ENCODE assay signal across 12 mouse cellular contexts in the genomic region with DNA sequence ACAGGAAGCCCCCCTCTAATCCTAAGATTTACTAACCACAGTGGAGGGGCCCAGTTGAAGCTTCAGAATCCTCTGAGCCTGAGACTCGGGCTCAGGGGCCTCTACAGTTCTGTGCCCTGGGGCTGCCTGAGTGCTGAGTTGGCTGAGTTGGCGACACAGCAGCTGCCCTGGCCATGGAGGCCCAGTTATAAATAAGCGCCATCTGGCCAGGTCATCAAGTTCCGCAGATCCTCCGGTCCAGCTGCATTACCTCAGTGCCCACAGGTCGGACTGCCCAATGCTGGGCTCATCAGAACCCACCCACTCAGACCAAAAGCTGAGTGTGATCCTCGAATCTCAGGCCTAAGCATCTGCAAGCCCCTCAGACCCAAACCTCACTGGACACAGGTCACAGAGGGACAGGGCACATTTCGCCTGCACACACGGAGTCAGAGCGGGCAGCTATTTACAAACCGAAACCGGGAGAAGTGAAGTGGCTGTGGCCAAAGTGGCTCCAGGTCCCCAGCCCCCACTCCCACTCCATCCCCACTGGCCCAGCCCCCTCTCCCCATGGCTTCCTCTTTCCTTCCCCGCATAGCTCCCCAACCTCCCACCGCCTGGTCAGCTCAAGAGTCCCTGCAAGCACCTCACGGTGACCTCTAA. TPM values are rescaled to one million over a fixed set of nuclear protein-coding genes. Genes with fewer than 3 reads are reported as not detected.
A peak's percentile ranks its signal among the peaks of the same experiment; 100 is the strongest.
DNase-seq lines count a peak whose midpoint lies in the region; TF ChIP-seq lines count a peak whose summit lies in the region.
"Had no signal": no experiment of that assay in that cellular context is flagged by ENCODE, and none has a peak within 500 bp of the region (broad histone marks: within the 10 kb centered on the region; RNA-seq: fewer than 3 reads in every experiment).

No protein-coding gene starts in this region.

- H3K27ac ChIP-seq in layer of hippocampus, adult 2 months = peak overlapping the region; percentile 68
- peak overlapping the region; percentile 100 for H3K27ac ChIP-seq in macrophage
- H3K27ac ChIP-seq: hindbrain, postnatal 0 days had no signal

- H3K4me3 ChIP-seq in layer of hippocampus, adult 2 months = no peak overlapping the region
- H3K4me3 ChIP-seq in macrophage (ENCODE audit: inconsistent target) = peak overlapping the region; percentile 32

- no peak for TF ChIP-seq CTCF in layer of hippocampus, adult 2 months (conservative IDR thresholded peaks at IDR 0.05)

- DNase-seq in layer of hippocampus, adult 2 months (ENCODE audit: low spot score in 2 of 2) = no peak
- no peak for DNase-seq in layer of hippocampus, postnatal 10 days (ENCODE audit: low spot score in 2 of 2)
- DNase-seq in brain, adult 2 months (ENCODE audit: low read depth, low spot score) = peak; percentile 46
- DNase-seq in gastrocnemius, adult 8-10 months (ENCODE audit: low spot score in 2 of 2) = peak; percentile 63 to 78
- no peak for DNase-seq in urinary bladder, postnatal 25 days (ENCODE audit: low spot score)
- no peak for DNase-seq in spleen, adult 18-20 months
- no peak for DNase-seq in yolk sac, embryonic 10.5 days (ENCODE audit: low spot score)
- DNase-seq: cerebellum, adult 9-10 months; lung, embryonic 14.5 days; right cerebral cortex, adult 18-20 months had no signal

- WGBS in macrophage (ENCODE audit: missing documents) = 6% methylated on average over 15 of the region's 15 CpGs

- H3K79me2 ChIP-seq in macrophage (ENCODE audit: inconsistent target) = peaks cover 87% of the 10 kb centered on the region

- peaks cover 4% of the 10 kb centered on the region; the same call in 1 of the 2 replicates for H3K36me3 ChIP-seq in macrophage (ENCODE audit: inconsistent target)

RNA-seq across cellular contexts. Expression of a gene that starts 2.1 kb away (rescaled TPM):
- total RNA-seq in layer of hippocampus, adult 2 months (2021) = 1 to 10 TPM; 2.4 to 5.4 TPM
- total RNA-seq in layer of hippocampus, postnatal 10 days (2021) = 1 to 10 TPM; 4.5 to 6.0 TPM
- under 1 TPM in 3 of 4 experiments, not detected in 1; 0.40 to 0.56 (median 0.44) TPM for total RNA-seq in gastrocnemius, adult 8-10 months (2022)
- 100 to 1,000 TPM in 21 of 26 experiments, 10 to 100 TPM in 5; 72.3 to 238 (median 156) TPM for total RNA-seq in macrophage (2018; cell fraction: chromatin; rRNA removed)
- total RNA-seq in macrophage (2018; cell fraction: cytosol; rRNA removed) = 100 to 1,000 TPM; 241 to 433 (median 325) TPM
- total RNA-seq in macrophage (2018; cell fraction: nucleus; rRNA removed) = 100 to 1,000 TPM; 111 to 275 (median 166) TPM
- polyA plus RNA-seq in macrophage (2018) = 298 to 440 TPM (median 373 TPM) in 3 replicates

RNA-seq across cellular contexts. Expression of a gene that starts 14.1 kb away (rescaled TPM):
- 10 to 100 TPM; 33.7 to 37.3 TPM for total RNA-seq in layer of hippocampus, adult 2 months (2021)
- total RNA-seq in layer of hippocampus, postnatal 10 days (2021) = 10 to 100 TPM; 26.4 to 28.9 TPM
- total RNA-seq in gastrocnemius, adult 8-10 months (2022) = 10 to 100 TPM; 19.9 to 21.4 (median 20.9) TPM
- 100 to 1,000 TPM in 15 of 26 experiments, 10 to 100 TPM in 11; 69.4 to 316 (median 143) TPM for total RNA-seq in macrophage (2018; cell fraction: chromatin; rRNA removed)
- 10 to 100 TPM; 14.7 to 47.5 (median 21.7) TPM for total RNA-seq in macrophage (2018; cell fraction: cytosol; rRNA removed)
- 100 to 1,000 TPM in 11 of 26 experiments, 10 to 100 TPM in 15; 53.4 to 149 (median 91.2) TPM for total RNA-seq in macrophage (2018; cell fraction: nucleus; rRNA removed)
- polyA plus RNA-seq in macrophage (2018) = 19.8 to 23.0 TPM (median 21.8 TPM) in 3 replicates

RNA-seq across cellular contexts. Expression of a gene that starts 30.5 kb away (rescaled TPM):
- total RNA-seq in layer of hippocampus, adult 2 months (2021) = 100 to 1,000 TPM; 203 to 215 TPM
- 100 to 1,000 TPM; 190 to 221 TPM for total RNA-seq in layer of hippocampus, postnatal 10 days (2021)
- 100 to 1,000 TPM; 199 to 280 (median 234) TPM for total RNA-seq in gastrocnemius, adult 8-10 months (2022)
- total RNA-seq in macrophage (2018; cell fraction: chromatin; rRNA removed) = 100 to 1,000 TPM in 7 of 26 experiments, 10 to 100 TPM in 19; 25.0 to 117 (median 78.2) TPM
- 100 to 1,000 TPM; 117 to 186 (median 143) TPM for total RNA-seq in macrophage (2018; cell fraction: cytosol; rRNA removed)
- 100 to 1,000 TPM in 6 of 26 experiments, 10 to 100 TPM in 20; 39.9 to 113 (median 78.9) TPM for total RNA-seq in macrophage (2018; cell fraction: nucleus; rRNA removed)
- polyA plus RNA-seq in macrophage (2018) = 149 to 321 TPM (median 192 TPM) in 3 replicates

RNA-seq across cellular contexts. Expression of a gene that starts 33.6 kb away (rescaled TPM):
- under 1 TPM in 1 of 2 experiments, not detected in 1; 0.07 TPM for total RNA-seq in layer of hippocampus, adult 2 months (2021)
- under 1 TPM; 0.38 to 0.55 TPM for total RNA-seq in layer of hippocampus, postnatal 10 days (2021)
- under 1 TPM; 0.29 to 0.36 (median 0.31) TPM for total RNA-seq in gastrocnemius, adult 8-10 months (2022)
- 10 to 100 TPM in 7 of 26 experiments, 1 to 10 TPM in 19; 1.3 to 19.5 (median 6.7) TPM for total RNA-seq in macrophage (2018; cell fraction: chromatin; rRNA removed)
- total RNA-seq in macrophage (2018; cell fraction: cytosol; rRNA removed) = under 1 TPM; 0.04 to 0.37 (median 0.15) TPM
- 10 to 100 TPM in 1 of 26 experiments, 1 to 10 TPM in 23, under 1 TPM in 2; 0.69 to 13.1 (median 3.3) TPM for total RNA-seq in macrophage (2018; cell fraction: nucleus; rRNA removed)
- 0.09 to 0.11 TPM in 2 of 3 replicates, not detected in the other for polyA plus RNA-seq in macrophage (2018)

RNA-seq across cellular contexts. Expression of a gene that starts 48.9 kb away (rescaled TPM):
- under 1 TPM in 1 of 2 experiments, not detected in 1; 0.31 TPM for total RNA-seq in layer of hippocampus, adult 2 months (2021)
- under 1 TPM in 1 of 2 experiments, not detected in 1; 0.57 TPM for total RNA-seq in layer of hippocampus, postnatal 10 days (2021)
- 10 to 100 TPM; 28.6 to 33.9 (median 30.9) TPM for total RNA-seq in gastrocnemius, adult 8-10 months (2022)
- total RNA-seq in macrophage (2018; cell fraction: chromatin; rRNA removed) = 1 to 10 TPM in 10 of 26 experiments, under 1 TPM in 1, not detected in 15; 0.55 to 5.4 (median 2.3) TPM
- total RNA-seq in macrophage (2018; cell fraction: cytosol; rRNA removed) = 10 to 100 TPM; 11.2 to 39.7 (median 20.6) TPM
- total RNA-seq in macrophage (2018; cell fraction: nucleus; rRNA removed) = 10 to 100 TPM in 2 of 26 experiments, 1 to 10 TPM in 24; 1.0 to 11.2 (median 4.9) TPM
- 6.3 to 39.6 TPM (median 12.2 TPM) in 3 replicates for polyA plus RNA-seq in macrophage (2018)
- total RNA-seq: hindbrain, postnatal 0 days had no signal

Comparison
In these comparisons a context has a peak if more than half of its experiments do, and no peak if none do; other contexts are left out.
1. DNase-seq: peak in brain, adult 2 months (single experiment) and gastrocnemius, adult 8-10 months (2 of 2); none in layer of hippocampus, adult 2 months (0 of 2), layer of hippocampus, postnatal 10 days (0 of 2), urinary bladder, postnatal 25 days (single experiment), spleen, adult 18-20 months (0 of 2) and yolk sac, embryonic 10.5 days (single experiment).